In genomic region chr4:150372631-150373041, GRCm38 (mm10) we compare ENCODE assay signal across 8 mouse cellular contexts.
DNase-seq lines count a peak whose midpoint lies in the region; ATAC-seq and TF ChIP-seq lines count a peak whose summit lies in the region.

No protein-coding gene starts in this region.

- H3K4me1 ChIP-seq in kidney, embryonic 14.5 days (ENCODE audit: control insufficient read depth, insufficient read depth, low read length), result peaks cover 62% of the 10 kb centered on the region
- H3K4me1 ChIP-seq in hindbrain, embryonic 16.5 days (ENCODE audit: control insufficient read depth, insufficient read depth, low read depth, low read length), result peaks cover 49% of the 10 kb centered on the region

- peak overlapping the region; percentile 86; the same call in 1 of the 2 replicates for H3K9ac ChIP-seq in kidney, embryonic 14.5 days (ENCODE audit: low read depth, low read length)
- H3K9ac ChIP-seq in hindbrain, embryonic 16.5 days (ENCODE audit: low read depth, low read length), result peak overlapping the region; percentile 12; the same call in 1 of the 2 replicates

- peak overlapping the region; percentile 90 for H3K27ac ChIP-seq in kidney, embryonic 14.5 days (ENCODE audit: low read depth, low read length)
- peak overlapping the region; percentile 44 for H3K27ac ChIP-seq in hindbrain, embryonic 16.5 days (ENCODE audit: low read depth, low read length)

- H3K9me3 ChIP-seq in kidney, embryonic 14.5 days (ENCODE audit: control insufficient read depth, low read length), result no peaks in the 10 kb centered on the region
- no peaks in the 10 kb centered on the region for H3K9me3 ChIP-seq in hindbrain, embryonic 16.5 days (ENCODE audit: control insufficient read depth, low read length)

- peak overlapping the region; percentile 40 for H3ac ChIP-seq in myocyte (ENCODE audit: control insufficient read depth, insufficient read length)

- H3K4me2 ChIP-seq in kidney, embryonic 14.5 days (replicated peaks; ENCODE audit: low read depth, low read length), result peak overlapping the region; percentile 92
- peak overlapping the region; percentile 97 for H3K4me2 ChIP-seq in hindbrain, embryonic 16.5 days (ENCODE audit: low read length)
- H3K4me2 ChIP-seq in myocyte (ENCODE audit: low read depth), result peak overlapping the region; percentile 82

- H3K27me3 ChIP-seq in kidney, embryonic 14.5 days (ENCODE audit: control insufficient read depth, insufficient read depth, low read length), result no peaks in the 10 kb centered on the region
- H3K27me3 ChIP-seq in hindbrain, embryonic 16.5 days (replicated peaks; ENCODE audit: control insufficient read depth, insufficient read depth, low read length), result no peaks in the 10 kb centered on the region
- no peaks in the 10 kb centered on the region for H3K27me3 ChIP-seq in myocyte (ENCODE audit: control insufficient read depth, insufficient read depth, insufficient read length)

- H3K79me2 ChIP-seq in myocyte (ENCODE audit: control insufficient read depth, insufficient read depth), result peaks cover 86% of the 10 kb centered on the region

- TF ChIP-seq POLR2A in myocyte (IDR thresholded peaks at IDR 0.05; ENCODE audit: insufficient read length, low read depth), result no peak

- ATAC-seq in kidney, embryonic 14.5 days (ENCODE audit: low FRiP score, low TSS enrichment), result 0 out of 2 replicates have a peak, but pooled peaks have one; percentile 28
- no peak for ATAC-seq in hindbrain, embryonic 16.5 days
- no peak for ATAC-seq in cerebellum, adult (ENCODE audit: insufficient number of reproducible peaks, low FRiP score, low TSS enrichment)

- H3K36me3 ChIP-seq in kidney, embryonic 14.5 days (ENCODE audit: control insufficient read depth, insufficient read depth, low read length), result no peaks in the 10 kb centered on the region
- no peaks in the 10 kb centered on the region for H3K36me3 ChIP-seq in hindbrain, embryonic 16.5 days (ENCODE audit: control insufficient read depth, insufficient read depth, low read length)
- H3K36me3 ChIP-seq in myocyte (ENCODE audit: control insufficient read depth, insufficient read depth), result no peaks in the 10 kb centered on the region

- WGBS in kidney, embryonic 14.5 days, result 4% methylated on average over 3 of the region's 3 CpGs
- 2% methylated on average over 3 of the region's 3 CpGs for WGBS in hindbrain, embryonic 16.5 days

- DNase-seq in kidney, adult 8-10 months, result no peak
- DNase-seq in embryo, embryonic 11 days, result peak; percentile 67
- no peak for DNase-seq in urinary bladder, adult 2 months (ENCODE audit: low spot score)
- no peak for DNase-seq in adrenal gland, postnatal 10 days

- peak overlapping the region; percentile 57 for H3K4me3 ChIP-seq in kidney, embryonic 14.5 days (ENCODE audit: low read length)
- peak overlapping the region; percentile 61 for H3K4me3 ChIP-seq in hindbrain, embryonic 16.5 days (ENCODE audit: low read length)
- H3K4me3 ChIP-seq in myocyte, result peak overlapping the region; percentile 27

TF ChIP-seq in myocyte, 11 proteins besides CTCF, POLR2A, EP300 and RAD21:
- TF ChIP-seq TCF3 (IDR thresholded peaks at IDR 0.05; ENCODE audit: insufficient read length, low read depth) (no peak), MYOG (IDR thresholded peaks at IDR 0.05; ENCODE audit: control insufficient read depth in 1 of 3, insufficient read depth in 1 of 3, insufficient read length in 2 of 3, low read depth in 2 of 3) (no peak), USF1 (IDR thresholded peaks at IDR 0.05; ENCODE audit: low read depth) (no peak), MYOD1 (IDR thresholded peaks at IDR 0.05; ENCODE audit: control insufficient read depth in 1 of 3, insufficient read length in 2 of 3, low read depth in 2 of 3) (no peak), SRF (IDR thresholded peaks at IDR 0.05; ENCODE audit: control insufficient read depth, insufficient read length, low read depth) (no peak), E2F4 (IDR thresholded peaks at IDR 0.05; ENCODE audit: insufficient read depth) (no peak), POLR2AphosphoS2 (IDR thresholded peaks at IDR 0.05; ENCODE audit: insufficient read length, low read depth) (no peak), TCF12 (IDR thresholded peaks at IDR 0.05; ENCODE audit: insufficient read depth, poor library complexity, severe bottlenecking) (no peak), REST (IDR thresholded peaks at IDR 0.05; ENCODE audit: insufficient read depth, insufficient read length) (no peak), CEBPB (IDR thresholded peaks at IDR 0.05; ENCODE audit: insufficient read depth, poor library complexity, severe bottlenecking) (no peak), MAX (IDR thresholded peaks at IDR 0.05; ENCODE audit: low read depth) (no peak)
